Mouse (Mus musculus) cerebellum, adult 9-10 months (tissue): ENCODE data around the gene Snrpa1.
A peak's percentile ranks its signal among the peaks of the same experiment; 100 is the strongest.

Experiments used
- DNase-seq: peaks from one replicate; pipeline ENCODE4 v3.0.0; 2022

Gene Snrpa1

DNA sequence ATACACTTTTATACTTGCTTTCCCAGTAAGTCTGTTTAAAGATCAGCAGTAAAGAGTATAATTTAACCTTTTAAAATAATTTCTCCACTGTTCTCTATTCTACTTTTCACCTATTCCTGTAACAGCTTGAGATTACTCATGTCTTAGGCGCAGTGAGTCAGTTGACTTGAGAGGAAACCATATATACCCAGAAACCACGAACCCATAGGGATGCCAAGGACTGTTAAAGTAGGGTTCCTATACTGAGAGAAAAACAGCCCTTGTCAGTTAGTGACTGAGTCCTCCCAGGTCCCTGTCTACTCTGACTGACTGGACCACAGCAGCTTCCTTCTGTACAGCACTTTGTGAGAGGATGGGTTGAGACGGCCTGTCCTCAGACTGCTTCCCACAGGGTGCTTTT is 59.2 kb downstream of the Snrpa1 start:
- DNase-seq, result no peak

DNA sequence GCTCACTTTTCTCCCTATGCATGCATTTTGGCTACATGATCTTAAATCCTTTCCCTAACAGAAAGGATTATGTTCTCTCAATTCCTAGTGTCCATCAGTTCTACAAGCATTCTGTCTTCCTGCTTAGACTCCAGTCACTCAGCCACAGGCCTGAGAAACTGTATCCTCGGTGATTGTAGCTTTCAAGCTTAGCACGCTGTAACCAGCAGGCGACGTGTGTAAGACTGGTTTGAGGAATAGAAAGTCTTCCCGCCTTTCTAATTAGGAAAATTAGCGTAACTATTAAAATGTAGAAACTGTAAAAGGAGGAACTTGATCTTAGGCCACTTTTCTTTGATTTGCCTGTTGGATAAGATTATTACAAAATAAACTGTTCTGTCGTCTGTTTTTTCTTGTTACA is 60.0 kb downstream of the Snrpa1 start:
- no peak for DNase-seq

- DNase-seq, result peak; percentile 83
Observed at GRCm38 (mm10) chr7:66120139-66120538, 61.3 kb downstream of the Snrpa1 start.

DNA sequence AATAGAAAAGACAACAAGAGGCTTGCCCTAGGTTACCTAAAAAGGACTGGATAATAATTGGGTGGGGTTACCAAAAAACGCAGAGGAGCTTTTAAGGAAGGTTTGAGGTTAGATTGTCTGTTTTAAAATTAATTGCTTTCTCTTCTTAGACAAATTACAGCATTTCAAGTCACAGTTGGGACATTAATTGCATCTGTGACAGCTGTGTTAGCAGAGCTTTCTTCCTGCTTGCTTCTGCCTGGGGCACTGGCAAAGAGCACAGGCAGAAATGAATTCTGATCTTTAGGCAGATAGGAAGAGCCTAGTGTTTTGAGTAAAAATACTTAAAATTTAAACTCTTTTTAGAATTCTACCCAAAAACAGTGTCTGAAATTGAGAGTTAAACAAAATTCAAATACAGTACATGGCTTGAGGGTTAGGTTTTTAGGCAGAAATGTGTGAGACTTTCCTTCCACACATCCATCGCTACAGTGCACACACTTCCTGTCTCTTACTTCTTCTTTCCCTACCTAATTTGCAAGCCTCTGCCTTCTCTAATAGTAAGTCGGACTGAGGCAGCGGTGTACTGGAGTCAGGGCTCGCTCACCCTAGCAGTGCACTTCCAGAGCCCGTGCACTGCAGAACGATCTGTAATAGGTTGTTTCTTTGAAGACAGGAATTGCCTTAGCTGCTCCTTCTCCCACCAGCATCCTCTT is 62.0 kb downstream of the Snrpa1 start:
- no peak for DNase-seq
